Mouse (Mus musculus) stomach, postnatal 0 days (tissue): ENCODE results near the gene Shank3. TPM values are rescaled to one million over a fixed set of nuclear protein-coding genes. Genes with fewer than 3 reads are reported as not detected.

ENCODE experiments used
- ATAC-seq: fragments of 200-750 bp; cut with Nextera tagmentation; 2 replicates; pipeline ENCODE4 v1.8.0; 2017; ENCODE audit not compliant: low FRiP score, low TSS enrichment
- DNase-seq: peaks from one replicate; pipeline ENCODE4 v3.0.0-alpha.2; 2016; ENCODE audit warnings: low spot score
- H3K27ac ChIP-seq: fragments of 300-500 bp; sonication (generic); replicated peaks from 2 replicates; pipeline ENCODE4 v1.5.1; 2014; ENCODE audit warnings: mild to moderate bottlenecking, control low read depth
- H3K27me3 ChIP-seq: fragments of 300-500 bp; sonication (generic); 2 replicates; pipeline ENCODE4 v1.6.1; 2014; ENCODE audit warnings: low read length; ENCODE audit not compliant: control insufficient read depth, insufficient read depth
- H3K36me3 ChIP-seq: fragments of 300-500 bp; sonication (generic); 2 replicates; pipeline ENCODE4 v1.6.1; 2014; ENCODE audit warnings: low read length, mixed read lengths; ENCODE audit not compliant: control insufficient read depth, insufficient read depth
- H3K4me1 ChIP-seq: fragments of 300-500 bp; sonication (generic); replicated peaks from 2 replicates; pipeline ENCODE4 v1.6.1; 2014; ENCODE audit warnings: antibody characterized with exemption; ENCODE audit not compliant: control insufficient read depth, insufficient read depth
- H3K4me2 ChIP-seq: fragments of 300-500 bp; sonication (generic); replicated peaks from 2 replicates; pipeline ENCODE4 v1.6.1; 2014; ENCODE audit warnings: low read depth, mild to moderate bottlenecking, control low read depth, moderate library complexity
- H3K4me3 ChIP-seq: fragments of 300-500 bp; sonication (generic); 2 replicates; pipeline ENCODE4 v1.5.1; 2014; ENCODE audit warnings: low read depth, low read length, control low read depth
- H3K9ac ChIP-seq: fragments of 300-500 bp; sonication (generic); 2 replicates; pipeline ENCODE4 v1.6.1; 2014; ENCODE audit warnings: mild to moderate bottlenecking, low read length, control low read depth, mixed read lengths
- H3K9me3 ChIP-seq: fragments of 300-500 bp; sonication (generic); 2 replicates; pipeline ENCODE4 v1.6.1; 2016; ENCODE audit warnings: low read length; ENCODE audit not compliant: control insufficient read depth
- CTCF ChIP-seq: IDR thresholded peaks from 2 replicates; pipeline ENCODE4 v1.5.1; 2016; ENCODE audit warnings: antibody characterized with exemption, low read depth, mild to moderate bottlenecking, moderate library complexity
- EP300 ChIP-seq: optimal IDR thresholded peaks from 2 replicates; pipeline ENCODE3; 2016; ENCODE audit warnings: antibody characterized with exemption
- WGBS: fragments of 180-500 bp; shearing (Covaris S2); extraction: QIAGEN DNeasy Blood & Tissue Kit; methylation state at CpG from one replicate; pipeline ENCODE4 v1.1.7; 2014; 5-methylcytosine and 5-hydroxymethylcytosine counted together
- polyA plus RNA-seq: library from polyadenylated mRNA; unstranded; fragments of >200 nt; fragmentation: Nextera tagmentation; extraction: Ambion mirVana; gene quantifications from 2 replicates; pipeline ENCODE4 v1.2.1, GENCODE M21; 2015

Shank3 gene
- polyA plus RNA-seq, 1 experiment from 2014 or later: 0.40 TPM

DNA sequence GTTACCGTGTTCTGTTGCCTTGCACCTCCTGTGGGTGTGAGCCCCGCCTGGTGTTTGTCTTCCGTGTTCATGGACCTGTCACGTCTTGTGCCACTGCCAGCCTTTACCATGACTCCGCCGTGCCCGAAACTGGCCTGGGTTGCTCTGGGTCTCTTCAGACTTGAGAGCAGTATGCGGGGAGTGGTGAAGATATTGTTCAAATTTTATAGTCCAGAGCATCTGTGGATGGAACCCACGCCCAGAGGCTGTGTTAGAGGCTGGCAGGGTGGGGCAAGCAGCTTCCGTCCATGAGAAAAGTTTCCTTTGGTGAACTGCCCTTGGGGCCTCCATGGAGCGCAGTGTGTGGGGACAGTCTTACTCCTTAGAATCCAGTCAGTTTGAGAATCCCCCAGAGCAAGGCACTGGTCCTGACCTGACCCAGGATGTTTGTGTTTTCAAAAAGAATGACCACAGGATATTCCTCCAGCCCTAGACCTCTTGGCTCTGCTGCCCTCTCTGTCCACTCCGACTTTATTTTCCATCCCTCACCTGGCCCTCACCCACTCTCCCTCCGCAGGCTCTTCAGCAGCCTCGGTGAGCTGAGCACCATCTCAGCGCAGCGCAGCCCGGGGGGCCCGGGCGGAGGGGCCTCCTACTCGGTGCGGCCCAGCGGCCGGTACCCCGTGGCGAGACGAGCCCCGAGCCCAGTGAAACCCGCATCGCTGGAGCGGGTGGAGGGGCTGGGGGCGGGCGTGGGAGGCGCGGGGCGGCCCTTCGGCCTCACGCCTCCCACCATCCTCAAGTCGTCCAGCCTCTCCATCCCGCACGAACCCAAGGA lies 58.0 kb downstream of the Shank3 start:
- H3K36me3 ChIP-seq: no peaks in the 10 kb centered on the region
- no peak overlapping the region for H3K27ac ChIP-seq
- no peaks in the 10 kb centered on the region for H3K27me3 ChIP-seq
- ATAC-seq (peak; percentile 35; the same call in 1 of the 2 replicates), DNase-seq (no peak)
- 19% methylated on average over 37 of the region's 40 CpGs for WGBS
- no peak overlapping the region for H3K9ac ChIP-seq
- TF ChIP-seq CTCF (no peak; the same call in 1 of the 2 replicates), EP300 (no peak)
- H3K4me2 ChIP-seq: peak overlapping the region; percentile 43
- peak overlapping the region; percentile 17; the same call in 1 of the 2 replicates for H3K4me3 ChIP-seq
- no peaks in the 10 kb centered on the region; the same call in 1 of the 2 replicates for H3K4me1 ChIP-seq
- no peaks in the 10 kb centered on the region for H3K9me3 ChIP-seq

DNA sequence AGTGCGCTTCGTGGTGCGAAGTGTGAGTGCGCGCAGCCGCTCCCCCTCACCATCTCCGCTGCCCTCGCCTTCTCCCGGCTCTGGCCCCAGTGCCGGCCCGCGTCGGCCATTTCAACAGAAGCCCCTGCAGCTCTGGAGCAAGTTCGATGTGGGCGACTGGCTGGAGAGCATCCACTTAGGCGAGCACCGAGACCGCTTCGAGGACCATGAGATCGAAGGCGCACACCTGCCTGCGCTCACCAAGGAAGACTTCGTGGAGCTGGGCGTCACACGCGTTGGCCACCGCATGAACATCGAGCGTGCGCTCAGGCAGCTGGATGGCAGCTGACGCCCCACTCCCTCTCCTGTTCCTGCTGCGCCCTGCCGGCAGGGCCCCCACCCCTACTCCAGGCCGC lies 58.6 kb downstream of the Shank3 start:
- TF ChIP-seq CTCF: no peak
- TF ChIP-seq EP300: no peak
- Histone ChIP-seq H3K36me3 (no peaks in the 10 kb centered on the region), H3K4me2 (peak overlapping the region; percentile 43), H3K9ac (no peak overlapping the region), H3K4me3 (peak overlapping the region; percentile 17), H3K27me3 (no peaks in the 10 kb centered on the region), H3K4me1 (no peaks in the 10 kb centered on the region; the same call in 1 of the 2 replicates), H3K27ac (no peak overlapping the region), H3K9me3 (no peaks in the 10 kb centered on the region)
- DNase-seq: no peak
- ATAC-seq: no peak
- 21% methylated on average over 34 of the region's 34 CpGs for WGBS

DNA sequence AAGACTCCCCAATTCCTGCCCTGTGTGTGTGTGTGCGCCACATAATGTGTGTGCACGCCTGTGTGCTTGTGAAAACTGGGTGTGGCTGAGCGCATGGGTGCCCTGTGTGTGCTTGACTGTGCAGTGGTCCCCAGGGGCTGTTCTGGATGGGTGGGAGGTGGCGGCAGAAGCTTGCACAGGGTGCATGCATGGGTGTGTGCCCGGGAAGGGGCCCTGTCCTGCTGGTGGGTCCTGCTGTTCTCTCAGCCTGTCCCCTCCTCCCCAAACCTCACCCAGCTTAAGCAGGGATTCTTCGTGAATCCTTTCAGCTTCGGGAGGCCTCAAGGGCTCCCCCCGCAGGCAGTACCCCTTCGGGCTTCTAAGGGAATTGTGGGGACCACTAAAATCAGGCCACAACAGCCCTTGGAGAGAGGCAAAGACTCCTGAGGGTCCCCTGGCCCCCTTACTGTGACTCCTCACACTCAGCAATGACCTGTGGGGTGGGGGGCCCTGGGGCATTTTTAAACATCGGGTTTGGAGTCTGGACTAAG lies 59.8 kb downstream of the Shank3 start:
- Histone ChIP-seq H3K4me2 (no peak overlapping the region), H3K4me3 (no peak overlapping the region), H3K27ac (no peak overlapping the region), H3K9ac (no peak overlapping the region), H3K9me3 (no peaks in the 10 kb centered on the region), H3K36me3 (no peaks in the 10 kb centered on the region), H3K27me3 (no peaks in the 10 kb centered on the region), H3K4me1 (no peaks in the 10 kb centered on the region; the same call in 1 of the 2 replicates)
- 61% methylated on average over 10 of the region's 10 CpGs for WGBS
- DNase-seq (no peak), ATAC-seq (peak; percentile 39; the same call in 1 of the 2 replicates)
- no peak for TF ChIP-seq CTCF
- no peak for TF ChIP-seq EP300

DNA sequence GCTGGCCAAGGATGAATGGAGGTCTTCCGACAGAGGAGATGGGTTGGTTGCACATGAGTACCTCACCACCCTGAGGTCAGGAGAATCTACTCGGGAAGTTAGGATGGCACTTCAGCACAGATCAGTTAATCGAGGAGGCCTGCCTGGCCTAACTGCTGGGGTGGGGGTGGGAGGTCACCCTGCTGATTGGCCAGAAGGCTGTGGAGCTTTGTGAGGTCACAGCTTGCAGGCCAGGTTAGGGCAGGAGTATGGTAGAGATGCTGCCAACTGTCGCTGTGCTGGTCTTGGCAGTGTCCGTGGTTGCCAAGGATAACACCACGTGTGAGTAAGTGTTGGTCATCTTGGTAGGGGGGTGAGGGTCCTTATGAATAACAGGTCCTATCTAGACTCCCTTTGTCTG lies 68.7 kb downstream of the Shank3 start, which contains the start of gene Acr:
Gene Acr, plus strand, starts transcription at position 213 of the 400 bp plus-strand sequence.
- no peak within 1 kb of the TSS for H3K9ac ChIP-seq
- no peaks in the 10 kb centered on the region for H3K9me3 ChIP-seq
- no peaks in the 10 kb centered on the region for H3K4me1 ChIP-seq
- no peak for TF ChIP-seq CTCF
- no peak for TF ChIP-seq EP300
- no peak within 1 kb of the TSS for H3K4me3 ChIP-seq
- H3K27ac ChIP-seq: no peak within 1 kb of the TSS
- ATAC-seq (no peak), DNase-seq (no peak)
- WGBS: 88% methylated on average over 6 of the region's 6 CpGs
- H3K36me3 ChIP-seq: no peaks in the 10 kb centered on the region
- no peaks in the 10 kb centered on the region for H3K27me3 ChIP-seq
- H3K4me2 ChIP-seq: no peak within 1 kb of the TSS

DNA sequence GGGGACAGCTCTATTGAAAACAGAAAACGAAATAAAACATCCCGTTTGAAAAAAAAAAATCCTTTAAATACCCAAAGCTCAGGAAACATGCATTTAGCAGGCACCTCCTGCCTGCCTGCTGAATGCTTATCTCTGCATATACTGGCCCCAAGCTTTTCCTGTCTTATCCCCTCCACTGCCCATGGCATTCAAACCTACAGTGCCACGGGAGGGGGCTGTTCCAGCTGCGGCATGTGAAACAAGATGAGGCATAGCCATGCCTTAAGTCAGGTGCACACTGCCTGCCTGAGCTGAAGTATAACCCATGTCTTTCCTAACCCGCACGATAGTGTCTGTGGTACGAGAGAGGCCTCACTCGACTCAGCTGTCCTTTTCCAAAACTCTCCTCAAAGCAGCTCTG lies 72.7 kb downstream of the Shank3 start:
- Histone ChIP-seq H3K9me3 (no peaks in the 10 kb centered on the region), H3K27ac (no peak overlapping the region), H3K4me3 (no peak overlapping the region), H3K4me2 (no peak overlapping the region), H3K27me3 (no peaks in the 10 kb centered on the region), H3K4me1 (no peaks in the 10 kb centered on the region), H3K36me3 (no peaks in the 10 kb centered on the region), H3K9ac (no peak overlapping the region)
- no peak for TF ChIP-seq EP300
- DNase-seq (no peak), ATAC-seq (no peak)
- WGBS: 65% methylated on average over 8 of the region's 8 CpGs

DNA sequence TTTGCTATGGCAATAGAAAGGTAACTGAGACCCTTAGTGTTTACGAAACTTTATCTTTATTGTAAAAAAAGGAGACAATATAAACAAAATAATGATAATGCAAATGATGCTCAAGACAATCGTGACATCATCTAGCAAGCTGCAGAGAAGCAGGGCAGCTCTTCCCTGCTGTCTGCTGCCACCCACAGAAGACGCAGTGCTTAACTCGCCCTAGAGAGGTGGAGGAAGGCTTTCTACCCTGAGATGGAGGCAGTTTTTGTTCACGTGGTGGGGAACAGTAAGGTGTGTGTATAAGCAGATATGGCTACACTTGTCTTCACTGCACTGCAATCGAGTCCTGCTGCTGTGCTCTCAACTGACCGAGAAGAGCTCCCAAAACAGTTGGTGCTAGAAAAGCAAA lies 83.1 kb downstream of the Shank3 start:
- DNase-seq (no peak), ATAC-seq (no peak)
- WGBS: 88% methylated on average over 7 of the region's 7 CpGs
- Histone ChIP-seq H3K36me3 (no peaks in the 10 kb centered on the region), H3K4me2 (no peak overlapping the region), H3K4me3 (no peak overlapping the region), H3K9ac (no peak overlapping the region), H3K27me3 (no peaks in the 10 kb centered on the region), H3K9me3 (no peaks in the 10 kb centered on the region), H3K4me1 (no peaks in the 10 kb centered on the region), H3K27ac (no peak overlapping the region)
- TF ChIP-seq CTCF (no peak), EP300 (no peak)
